Mouse (Mus musculus) stomach, postnatal 0 days (tissue): ENCODE measurements around the gene Meltf.

ENCODE experiments used
- CTCF ChIP-seq: IDR thresholded peaks from 2 replicates; pipeline ENCODE4 v1.5.1; 2016; ENCODE audit warnings: antibody characterized with exemption, low read depth, mild to moderate bottlenecking, moderate library complexity
- EP300 ChIP-seq: optimal IDR thresholded peaks from 2 replicates; pipeline ENCODE3; 2016; ENCODE audit warnings: antibody characterized with exemption

DNA sequence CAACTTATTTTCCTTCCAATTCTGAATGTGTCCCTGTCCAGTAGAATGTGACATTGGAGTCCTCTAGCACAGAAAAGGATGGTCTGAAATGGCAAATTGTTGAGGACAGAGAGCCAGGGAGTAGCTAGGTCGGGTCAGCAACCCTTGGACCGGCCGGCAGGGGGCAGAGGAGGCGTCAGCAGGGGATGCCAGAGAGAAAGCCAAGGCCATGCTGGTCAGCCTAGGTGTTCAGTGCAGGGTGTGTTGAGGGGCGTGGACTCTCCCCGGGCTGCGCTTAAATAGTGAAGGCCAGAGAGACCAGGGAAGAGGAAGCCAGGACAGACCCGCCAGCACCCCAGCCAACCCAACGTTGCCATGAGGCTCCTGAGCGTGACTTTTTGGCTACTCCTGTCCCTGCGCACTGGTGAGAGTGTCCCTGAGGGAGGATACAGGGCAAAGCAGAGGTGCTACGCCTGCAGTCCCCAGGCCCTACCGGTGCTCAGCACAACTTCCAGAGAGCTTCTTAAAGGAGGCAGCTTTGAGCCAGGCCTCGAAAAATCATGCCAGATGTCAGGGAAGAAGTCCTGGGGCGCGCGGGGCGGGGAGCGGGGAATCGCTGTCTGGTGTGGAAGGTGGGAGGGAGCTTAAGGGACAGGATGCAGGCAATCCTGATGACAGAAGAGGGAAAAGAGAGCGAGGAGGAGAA, at the start of gene Meltf:
- TF ChIP-seq CTCF (peak; percentile 94), EP300 (no peak)
